Mouse (Mus musculus) left cerebral cortex, adult 2 months (tissue): ENCODE results near the gene Olfr293. TPM values are rescaled to one million over a fixed set of nuclear protein-coding genes. Genes with fewer than 3 reads are reported as not detected.

Source experiments
- DNase-seq, 2 experiments: peaks; one replicate each; pipeline ENCODE4 v3.0.0; 2021 to 2022; ENCODE audit warnings: low spot score in 2 of 2, mixed read lengths in 1 of 2; ENCODE audit errors: extremely low spot score in 1 of 2
- H3K27ac ChIP-seq: fragments of 200-600 bp; 2 replicates; pipeline ENCODE4 v1.8.1; 2022
- H3K4me3 ChIP-seq: fragments of 200-600 bp; 2 replicates; pipeline ENCODE4 v1.8.1; 2022
- CTCF ChIP-seq: fragments of 200-600 bp; IDR thresholded peaks from 2 replicates; pipeline ENCODE4 v1.8.1; 2022; ENCODE audit warnings: antibody characterized with exemption, mild to moderate bottlenecking, moderate library complexity
- intact Hi-C: fragments of 180-260 bp; cut with DNase I; formaldehyde crosslinking; loops from one replicate; pipeline ENCODE4 v1.15.1; 2025
- long read RNA-seq, 2 experiments: library from polyadenylated mRNA; stranded (forward); transcript quantifications; one replicate each; pipeline ENCODE4 v2.0.0; 2021; ENCODE audit warnings: borderline mapping rate in 2 of 2
- total RNA-seq, 2 experiments: library from RNA; stranded (reverse); gene quantifications; 2 replicates each; pipeline ENCODE4 v1.2.3; 2021

Olfr293 gene
- total RNA-seq = not detected
- long read RNA-seq, experiment 1 = 0 reads
- long read RNA-seq, experiment 2 = 0 reads

DNA sequence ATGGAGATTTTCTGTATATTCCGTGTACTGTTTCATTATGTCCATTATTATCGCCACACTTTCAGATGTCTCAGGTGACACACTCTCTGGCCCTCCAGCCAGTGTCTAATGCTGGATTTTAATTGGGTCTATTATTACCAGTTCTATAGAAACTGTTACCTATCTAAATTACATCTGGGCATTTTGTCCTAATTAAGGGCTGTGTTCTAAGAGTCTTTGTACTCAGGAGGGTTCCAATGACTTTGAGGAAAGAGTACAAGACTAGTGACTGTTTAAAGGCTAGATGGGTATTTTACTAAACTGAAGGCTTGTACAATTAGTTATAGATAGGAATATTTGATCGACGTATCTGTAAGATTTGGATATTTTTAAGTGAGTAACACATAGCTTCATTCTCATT is at the start of gene Olfr293:
TSS of gene Olfr293 (plus strand) at position 301 of the 400 bp plus-strand sequence.
- DNase-seq = no peak
- Histone ChIP-seq H3K4me3 (no peak within 1 kb of the TSS), H3K27ac (no peak within 1 kb of the TSS)
- intact Hi-C loops = no loop called here
- TF ChIP-seq CTCF = no peak

DNA sequence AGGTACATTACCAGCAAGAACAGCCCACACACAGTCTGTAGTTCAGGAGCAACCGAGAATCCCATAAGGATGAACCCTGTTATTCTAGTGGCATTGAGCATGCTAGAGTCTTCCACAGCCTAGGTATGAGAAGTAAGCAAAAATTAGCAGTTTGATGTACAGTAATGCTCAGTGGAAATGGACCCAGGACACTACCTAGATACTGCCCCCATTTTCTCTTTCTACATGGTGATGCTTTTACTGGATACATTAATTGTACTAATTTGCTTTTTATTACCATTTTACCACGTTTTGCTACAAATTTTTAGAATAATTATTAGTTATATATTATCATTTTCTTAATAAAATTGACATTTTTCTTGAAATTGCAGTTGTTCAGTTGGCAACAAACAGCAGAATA is 32.3 kb upstream of the Olfr293 start, which contains the start of gene Olfr294:
TSS of gene Olfr294 (minus strand) at position 101 of the 400 bp plus-strand sequence.
- DNase-seq = no peak
- Histone ChIP-seq H3K4me3 (no peak within 1 kb of the TSS), H3K27ac (no peak within 1 kb of the TSS)
- intact Hi-C loops = no loop called here
- TF ChIP-seq CTCF = no peak

- no peak for TF ChIP-seq CTCF
- Histone ChIP-seq H3K4me3 (no peak within 1 kb of the TSS), H3K27ac (no peak within 1 kb of the TSS)
- intact Hi-C loops = no loop called here
- no peak for DNase-seq
Observed at GRCm38 (mm10) chr7:86688030-86688429, 39.2 kb downstream of the Olfr293 start, which contains the start of gene Olfr292. Gene Olfr292, plus strand, starts transcription at chr7:86688330.

Other genes starting within 250 kb of the Olfr293 start
- not detected for gene Olfr301, start 245.2 kb upstream of the Olfr293 start, total RNA-seq
- gene Olfr299, start 189.1 kb upstream of the Olfr293 start, total RNA-seq = not detected
- not detected for gene Olfr298, start 156.6 kb upstream of the Olfr293 start, total RNA-seq
- not detected for gene Olfr297, start 129.1 kb upstream of the Olfr293 start, total RNA-seq
- not detected for gene Olfr295, start 65.2 kb upstream of the Olfr293 start, total RNA-seq
- gene Olfr294, start 32.4 kb upstream of the Olfr293 start, total RNA-seq = not detected
- gene Olfr292, start 39.3 kb downstream of the Olfr293 start, total RNA-seq = not detected
- gene Folh1, start 126.9 kb downstream of the Olfr293 start, total RNA-seq = 1 to 10 TPM; 4.0 to 4.6 TPM
- gene Vmn2r77, start 146.0 kb downstream of the Olfr293 start, total RNA-seq = not detected